Mouse (Mus musculus): Measurements from ENCODE around the gene Kdm5c.
A peak's percentile ranks its signal among the peaks of the same experiment; 100 is the strongest.
"Not testable (repeated sequence)": the region's sequence is repeated elsewhere in the genome, so short reads cannot be mapped to it uniquely, and the experiment has no call there.

The Kdm5c gene

GRCm38 (mm10) chrX:152232781-152233763 is at the start of gene Kdm5c:
Gene Kdm5c (plus strand): TSS chrX:152233020.
- DNase-seq: peak; percentile 88

DNA sequence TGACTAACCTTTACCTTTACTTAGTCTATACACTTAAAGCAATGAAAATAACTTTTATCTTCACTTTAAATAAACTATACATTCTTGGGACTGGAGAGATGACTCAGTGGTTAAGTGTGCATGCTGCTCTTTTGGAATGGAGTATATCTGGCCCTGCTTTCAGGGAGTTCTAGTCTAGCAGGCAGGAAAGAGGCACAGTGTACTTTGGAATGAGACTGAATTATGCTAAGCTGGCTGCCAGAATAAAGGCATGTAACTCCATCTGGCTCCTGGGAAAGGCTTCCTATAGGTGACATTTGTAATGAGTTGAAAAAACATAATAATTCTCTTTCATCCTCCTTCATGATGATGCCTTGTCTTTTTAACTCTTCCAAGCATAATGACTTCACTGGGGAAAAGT is 45.7 kb upstream of the Kdm5c start:
- DNase-seq: no peak

- DNase-seq: no peak
Measured at GRCm38 (mm10) chrX:152191266-152191665, 41.6 kb upstream of the Kdm5c start.

DNA sequence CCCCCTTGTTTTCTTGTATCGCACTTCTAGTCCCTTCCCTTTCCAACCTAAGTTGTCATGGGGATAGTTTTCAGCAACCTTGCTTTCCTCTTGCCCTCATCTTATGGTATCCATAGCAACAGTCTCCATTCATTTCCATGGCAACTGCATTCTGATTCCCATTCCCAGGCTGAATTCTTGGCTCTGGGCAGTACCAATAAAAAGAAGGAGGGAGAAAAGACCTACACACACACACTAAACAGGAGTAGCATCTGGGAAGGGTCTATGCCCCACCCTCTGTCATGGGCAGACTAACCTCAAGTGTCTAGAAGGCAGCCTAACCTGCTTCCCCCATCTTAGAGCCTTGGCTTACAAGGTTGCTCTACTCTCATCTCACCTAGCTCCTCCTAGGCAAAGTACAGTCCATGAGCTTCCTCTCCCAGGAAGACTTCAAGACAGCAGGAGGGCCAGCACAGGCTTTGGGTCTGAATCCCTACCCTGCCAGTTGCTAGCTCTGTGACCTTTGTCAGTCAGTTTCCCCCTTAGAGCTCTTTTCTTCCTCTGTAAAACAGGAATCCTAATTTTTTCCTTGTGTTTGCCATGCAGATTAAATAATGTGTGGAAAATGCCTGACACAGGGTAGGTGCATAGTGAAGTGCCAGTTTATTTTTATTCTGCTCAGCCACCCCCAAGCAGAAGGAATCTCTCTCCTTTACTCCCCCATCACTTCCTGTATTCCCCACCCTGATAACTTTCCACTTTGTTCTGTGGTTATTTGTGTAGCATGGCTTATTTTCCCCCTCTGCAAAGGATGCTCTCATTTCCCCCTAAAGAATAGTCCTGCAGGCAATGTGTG is 34.8 kb upstream of the Kdm5c start:
- DNase-seq: no peak

GRCm38 (mm10) chrX:152201737-152202421 is 30.9 kb upstream of the Kdm5c start:
- no peak for DNase-seq

- no peak for DNase-seq
Measured at GRCm38 (mm10) chrX:152202422-152203103, 30.3 kb upstream of the Kdm5c start.

DNA sequence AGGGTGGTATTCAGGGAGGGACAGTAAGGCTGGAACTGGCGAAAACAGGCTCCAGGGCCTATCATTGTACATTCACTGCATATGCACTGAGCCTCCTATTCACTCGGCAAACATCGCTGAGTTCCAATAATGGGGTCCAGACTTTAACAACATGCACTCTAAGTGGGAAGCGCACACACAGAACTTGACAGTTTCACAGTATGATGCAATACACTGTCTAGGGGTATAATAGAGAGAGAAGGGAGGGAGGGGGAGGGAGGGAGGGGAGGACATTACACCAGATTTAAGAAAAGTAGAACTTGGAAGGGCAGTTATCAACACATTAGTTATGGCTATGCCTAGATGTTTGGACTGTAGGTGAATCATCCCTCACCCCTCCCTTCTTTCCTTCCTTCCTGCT is 29.6 kb upstream of the Kdm5c start:
- no peak for DNase-seq

DNA sequence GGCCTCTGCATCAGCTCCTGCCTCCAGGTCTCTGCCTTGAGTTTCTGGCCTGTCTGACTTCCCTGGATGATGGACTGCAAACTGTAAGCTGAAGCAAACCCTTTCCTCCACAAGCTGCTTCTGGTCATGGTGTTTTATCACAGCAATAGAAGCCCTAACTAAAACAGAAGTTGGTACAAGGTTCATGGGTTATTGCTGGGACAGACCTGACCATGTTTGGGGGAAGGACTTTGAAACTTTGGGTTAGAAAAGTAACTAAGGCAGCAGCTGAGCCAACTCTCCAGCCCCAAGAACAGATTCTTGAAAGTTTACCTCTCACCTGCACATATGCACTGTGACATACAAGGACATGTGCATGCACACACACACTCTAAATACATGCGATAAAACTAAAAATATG is 27.3 kb upstream of the Kdm5c start:
- DNase-seq: no peak

- DNase-seq: no peak
Measured at GRCm38 (mm10) chrX:152214703-152215102, 18.1 kb upstream of the Kdm5c start.

- no peak for DNase-seq
Measured at GRCm38 (mm10) chrX:152218529-152218928, 14.3 kb upstream of the Kdm5c start.

GRCm38 (mm10) chrX:152221721-152222120 is 11.1 kb upstream of the Kdm5c start:
- DNase-seq: no peak

GRCm38 (mm10) chrX:152222226-152222625 is 10.6 kb upstream of the Kdm5c start:
- DNase-seq: no peak

DNA sequence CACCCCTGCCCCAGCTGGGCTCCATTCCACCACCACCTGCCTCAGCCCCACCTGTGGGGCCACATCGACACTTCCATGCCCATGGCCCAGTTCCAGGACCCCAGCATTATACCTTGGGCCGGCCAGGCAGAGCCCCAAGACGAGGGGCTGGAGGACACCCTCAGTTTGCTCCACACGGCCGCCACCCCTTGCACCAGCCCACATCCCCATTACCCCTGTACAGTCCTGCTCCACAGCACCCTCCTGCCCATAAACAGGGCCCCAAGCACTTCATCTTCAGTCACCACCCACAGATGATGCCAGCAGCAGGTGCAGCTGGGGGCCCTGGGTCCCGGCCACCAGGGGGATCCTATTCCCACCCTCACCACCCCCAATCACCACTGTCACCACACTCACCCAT is 9.5 kb upstream of the Kdm5c start:
- DNase-seq: no peak

- no peak for DNase-seq
Measured at GRCm38 (mm10) chrX:152224280-152224679, 8.5 kb upstream of the Kdm5c start.

DNA sequence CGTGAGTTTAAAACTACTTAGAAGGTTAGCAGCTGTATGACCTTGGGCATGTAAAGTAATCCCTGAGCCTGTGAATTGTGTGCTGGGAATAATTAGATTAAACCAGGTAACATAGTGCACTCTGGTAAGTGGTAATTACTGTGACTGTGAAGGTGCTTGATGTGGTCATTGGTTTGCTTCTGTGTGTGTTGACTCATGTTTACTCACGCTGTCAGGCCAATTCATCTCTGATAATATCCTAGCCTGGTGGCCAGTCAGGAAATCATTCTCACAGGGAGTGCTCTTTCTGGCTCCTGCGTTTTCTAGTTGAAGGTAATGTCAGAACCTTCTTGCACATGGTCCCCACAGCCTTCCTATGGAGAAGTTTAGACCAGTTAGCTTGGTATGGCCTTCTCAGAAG is 1.3 kb downstream of the Kdm5c start:
- no peak for DNase-seq

- no peak for DNase-seq
Measured at GRCm38 (mm10) chrX:152235758-152236157, 2.9 kb downstream of the Kdm5c start.

- not testable (repeated sequence) for DNase-seq
Measured at GRCm38 (mm10) chrX:152243140-152243539, 10.3 kb downstream of the Kdm5c start.

- no peak for DNase-seq
Measured at GRCm38 (mm10) chrX:152244492-152245189, 11.8 kb downstream of the Kdm5c start.

DNA sequence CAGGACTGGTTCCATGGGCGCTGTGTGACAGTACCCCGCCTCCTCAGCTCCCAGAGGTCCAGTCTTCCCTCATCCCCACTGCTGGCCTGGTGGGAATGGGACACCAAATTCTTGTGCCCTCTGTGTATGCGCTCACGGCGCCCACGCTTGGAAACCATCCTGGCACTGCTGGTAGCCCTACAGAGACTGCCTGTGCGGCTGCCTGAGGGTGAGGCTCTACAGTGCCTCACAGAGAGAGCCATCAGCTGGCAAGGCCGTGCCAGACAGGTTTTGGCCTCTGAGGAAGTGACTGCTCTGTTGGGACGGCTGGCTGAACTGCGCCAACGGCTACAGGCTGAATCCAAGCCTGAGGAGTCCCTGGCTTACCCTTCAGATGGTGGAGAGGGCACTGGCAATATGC is 38.4 kb downstream of the Kdm5c start:
- no peak for DNase-seq

DNA sequence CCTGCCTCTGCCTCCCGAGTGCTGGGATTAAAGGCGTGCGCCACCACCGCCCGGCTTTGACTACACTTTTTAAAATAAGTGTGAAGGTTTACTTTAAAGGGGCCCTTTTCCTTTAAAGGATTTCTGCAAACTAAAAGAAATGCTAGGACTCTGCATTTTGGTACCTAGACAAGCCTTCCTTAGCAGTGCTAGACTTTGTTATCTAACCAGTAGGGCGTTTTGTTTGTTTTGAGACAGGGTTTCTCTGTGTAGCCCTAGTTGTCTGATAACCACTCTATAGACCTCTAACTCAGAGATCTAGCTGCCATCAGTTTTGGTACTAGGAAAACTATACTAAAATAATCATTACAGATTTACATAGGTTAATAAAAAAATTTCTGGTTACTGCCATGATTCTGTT is 46.6 kb downstream of the Kdm5c start:
- no peak for DNase-seq

DNA sequence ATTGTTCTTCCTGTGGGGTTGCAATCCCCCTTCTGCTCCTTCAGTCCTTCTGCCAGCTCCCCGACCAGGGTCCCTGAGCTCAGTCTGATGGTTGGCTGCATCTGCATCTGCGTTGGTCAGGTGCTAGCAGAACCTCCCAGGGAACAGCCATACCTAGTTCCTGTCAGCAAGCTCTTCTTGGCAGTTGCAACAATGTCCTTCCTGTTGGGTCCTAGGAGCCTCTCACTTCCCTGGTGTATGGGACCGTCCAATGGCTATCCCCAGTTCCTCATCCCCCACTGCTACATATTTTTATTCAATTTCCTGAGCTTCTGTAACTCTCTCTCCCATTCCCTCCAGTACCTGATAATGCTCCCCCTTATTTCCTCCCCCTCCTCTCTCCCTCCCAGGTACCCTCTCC is 51.9 kb downstream of the Kdm5c start:
- no peak for DNase-seq

DNA sequence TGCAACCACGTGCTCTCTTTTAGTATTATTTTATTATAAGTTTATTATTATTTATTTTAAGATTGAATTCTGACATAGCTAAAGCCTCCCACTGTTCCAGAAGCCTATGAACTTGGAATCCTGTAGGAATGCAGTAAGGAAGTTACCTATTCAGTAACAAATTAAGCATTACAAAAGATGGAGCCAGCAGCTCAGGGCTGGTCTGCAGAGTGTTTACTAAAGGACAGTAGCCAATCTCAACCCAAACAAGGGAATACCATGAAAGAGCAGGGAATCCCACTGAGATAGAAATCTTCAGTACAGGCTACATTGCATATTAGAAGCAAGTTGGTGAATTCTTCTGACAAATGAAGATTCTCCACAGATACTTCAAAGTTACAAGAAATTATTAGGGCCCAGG is 54.2 kb downstream of the Kdm5c start:
- DNase-seq: not testable (repeated sequence)

Measured in right cerebral cortex, postnatal 25 days (tissue).